In the genomic region with DNA sequence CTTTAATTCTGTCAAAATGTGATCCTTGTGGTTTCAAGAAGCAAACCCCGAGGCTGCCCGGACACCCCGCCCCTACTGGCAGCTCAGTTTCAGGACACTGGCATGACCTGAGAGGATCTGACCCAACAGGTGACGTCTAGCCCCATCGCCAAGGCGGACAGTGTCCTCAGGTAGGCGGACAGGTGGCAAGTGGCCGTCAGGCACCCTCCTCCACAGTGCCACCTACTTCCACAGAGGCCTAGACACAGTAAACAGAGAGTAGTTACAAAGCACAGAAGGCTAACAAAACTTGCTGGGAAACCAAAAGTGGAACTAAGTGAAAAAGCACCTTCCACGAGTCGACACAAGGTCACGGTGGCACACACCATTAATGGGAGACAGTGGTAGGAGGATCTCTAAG, we compare ENCODE assay signal across 17 mouse cellular contexts. TPM values are rescaled to one million over a fixed set of nuclear protein-coding genes. Genes with fewer than 3 reads are reported as not detected.
DNase-seq lines count a peak whose midpoint lies in the region; ATAC-seq and TF ChIP-seq lines count a peak whose summit lies in the region.
"Had no signal": no experiment of that assay in that cellular context is flagged by ENCODE, and none has a peak within 500 bp of the region (broad histone marks: within the 10 kb centered on the region; RNA-seq: fewer than 3 reads in every experiment).

No protein-coding gene starts in this region.

- no peak for TF ChIP-seq CTCF in bone marrow, adult 2 months (IDR thresholded peaks at IDR 0.05; ENCODE audit: control insufficient read depth, insufficient read depth, low read length)
- TF ChIP-seq CTCF in intestine, postnatal 0 days (IDR thresholded peaks at IDR 0.05; ENCODE audit: low read depth): peak; percentile 38
- TF ChIP-seq CTCF in small intestine, adult 2 months (IDR thresholded peaks at IDR 0.05; ENCODE audit: extremely low read depth, insufficient read length, insufficient replicate concordance, low read depth, low read length): peak; percentile 16; the same call in 1 of the 2 replicates
- TF ChIP-seq CTCF in midbrain, postnatal 0 days (IDR thresholded peaks at IDR 0.05): no peak

- whole genome bisulfite sequencing in liver, embryonic 12.5 days (ENCODE audit: insufficient replicate concordance): 68% methylated on average over 11 of the region's 11 CpGs
- 41% methylated on average over 11 of the region's 11 CpGs for WGBS in bone marrow, adult 2 months
- WGBS in intestine, postnatal 0 days: 40% methylated on average over 11 of the region's 11 CpGs
- WGBS in small intestine, adult 2 months: 27% methylated on average over 11 of the region's 11 CpGs
- 93% methylated on average over 11 of the region's 11 CpGs for WGBS in midbrain, postnatal 0 days

- DNase-seq in liver: peak; percentile 2
- DNase-seq in midbrain, postnatal 0 days (ENCODE audit: low spot score): no peak
- DNase-seq in cerebellum, adult 9-11 months: no peak
- no peak for DNase-seq in adrenal gland, postnatal 25 days
- DNase-seq: cerebellum, postnatal 14 days; gastrocnemius, postnatal 25 days; right cerebral cortex, postnatal 4 days had no signal

- no peaks in the 10 kb centered on the region for H3K4me1 ChIP-seq in liver, embryonic 12.5 days
- H3K4me1 ChIP-seq in bone marrow, adult 2 months (ENCODE audit: control insufficient read depth, insufficient read depth, low read length): peaks cover 1% of the 10 kb centered on the region; the same call in 1 of the 2 replicates
- 0 out of 2 replicates have a peak, but pooled peaks cover 6% of the 10 kb centered on the region for H3K4me1 ChIP-seq in intestine, postnatal 0 days (replicated peaks; ENCODE audit: control insufficient read depth, insufficient read depth, low read length)
- H3K4me1 ChIP-seq in small intestine, adult 2 months (ENCODE audit: control insufficient read depth, insufficient read depth, insufficient read length, low read length): peaks cover 29% of the 10 kb centered on the region
- 0 out of 2 replicates have a peak, but pooled peaks cover 4% of the 10 kb centered on the region for H3K4me1 ChIP-seq in midbrain, postnatal 0 days (ENCODE audit: insufficient read depth, low read length)

- TF ChIP-seq POLR2A in bone marrow, adult 2 months (IDR thresholded peaks at IDR 0.05; ENCODE audit: borderline replicate concordance, control insufficient read depth, low read depth, low read length): no peak
- TF ChIP-seq POLR2A in small intestine, adult 2 months (IDR thresholded peaks at IDR 0.05; ENCODE audit: low read depth, low read length): no peak; the same call in 1 of the 2 replicates

- H3K4me3 ChIP-seq in liver, embryonic 12.5 days: no peak overlapping the region
- H3K4me3 ChIP-seq in bone marrow, adult 2 months (replicated peaks; ENCODE audit: control insufficient read depth, low read depth, low read length): peak overlapping the region; percentile 44
- H3K4me3 ChIP-seq in intestine, postnatal 0 days (ENCODE audit: low read depth, low read length): peak overlapping the region; percentile 56
- peak overlapping the region; percentile 78 for H3K4me3 ChIP-seq in small intestine, adult 2 months (ENCODE audit: low read depth, low read length)
- H3K4me3 ChIP-seq in midbrain, postnatal 0 days (ENCODE audit: low read depth, low read length): no peak overlapping the region

- H3K4me2 ChIP-seq in liver, embryonic 12.5 days: no peak overlapping the region
- H3K4me2 ChIP-seq in intestine, postnatal 0 days (replicated peaks; ENCODE audit: low read depth): peak overlapping the region; percentile 76
- H3K4me2 ChIP-seq in midbrain, postnatal 0 days (ENCODE audit: low read depth, low read length, poor library complexity, severe bottlenecking): no peak overlapping the region

- no peak for ATAC-seq in liver, embryonic 12.5 days
- peak; percentile 11; the same call in 1 of the 2 replicates for ATAC-seq in intestine, postnatal 0 days
- ATAC-seq in midbrain, postnatal 0 days (ENCODE audit: low FRiP score): no peak
- ATAC-seq: forebrain, embryonic 14.5 days had no signal

- no peaks in the 10 kb centered on the region for H3K36me3 ChIP-seq in liver, embryonic 12.5 days
- peaks cover 2% of the 10 kb centered on the region for H3K36me3 ChIP-seq in intestine, postnatal 0 days (ENCODE audit: control insufficient read depth, insufficient read depth)
- H3K36me3 ChIP-seq in small intestine, adult 2 months (ENCODE audit: control insufficient read depth, insufficient read depth, low read length): peaks cover 4% of the 10 kb centered on the region; the same call in 1 of the 2 replicates
- no peaks in the 10 kb centered on the region for H3K36me3 ChIP-seq in midbrain, postnatal 0 days (ENCODE audit: insufficient read depth, low read length)

- peaks cover 49% of the 10 kb centered on the region for H3K27me3 ChIP-seq in liver, embryonic 12.5 days (replicated peaks)
- no peaks in the 10 kb centered on the region for H3K27me3 ChIP-seq in intestine, postnatal 0 days (replicated peaks; ENCODE audit: control insufficient read depth, insufficient read depth, low read length)
- H3K27me3 ChIP-seq in small intestine, adult 2 months (ENCODE audit: control insufficient read depth, insufficient read depth, low read length): no peaks in the 10 kb centered on the region
- peaks cover 13% of the 10 kb centered on the region; the same call in 1 of the 2 replicates for H3K27me3 ChIP-seq in midbrain, postnatal 0 days (ENCODE audit: insufficient read depth, low read length)

- no peak overlapping the region for H3K9ac ChIP-seq in liver, embryonic 12.5 days
- H3K9ac ChIP-seq in intestine, postnatal 0 days (ENCODE audit: low read depth, low read length): peak overlapping the region; percentile 32; the same call in 1 of the 2 replicates
- no peak overlapping the region for H3K9ac ChIP-seq in midbrain, postnatal 0 days (replicated peaks; ENCODE audit: low read length, poor library complexity, severe bottlenecking)
- H3K9ac ChIP-seq: liver, embryonic 14.5 days had no signal

- H3K27ac ChIP-seq in liver, embryonic 12.5 days: no peak overlapping the region
- peak overlapping the region; percentile 19; the same call in 1 of the 2 replicates for H3K27ac ChIP-seq in bone marrow, adult 2 months (ENCODE audit: control insufficient read depth, insufficient read depth, low read depth, low read length, poor library complexity)
- H3K27ac ChIP-seq in intestine, postnatal 0 days (ENCODE audit: low read depth, low read length): peak overlapping the region; percentile 83
- H3K27ac ChIP-seq in small intestine, adult 2 months (ENCODE audit: insufficient read depth, low read depth, low read length): peak overlapping the region; percentile 97
- H3K27ac ChIP-seq in midbrain, postnatal 0 days (ENCODE audit: low read depth, low read length): no peak overlapping the region
- H3K27ac ChIP-seq: liver, embryonic 14.5 days had no signal

- H3K9me3 ChIP-seq in liver, embryonic 12.5 days (replicated peaks): no peaks in the 10 kb centered on the region
- no peaks in the 10 kb centered on the region for H3K9me3 ChIP-seq in intestine, postnatal 0 days (ENCODE audit: control insufficient read depth)
- H3K9me3 ChIP-seq in midbrain, postnatal 0 days (ENCODE audit: low read length): no peaks in the 10 kb centered on the region

RNA-seq across cellular contexts. Expression of a gene that starts 1.3 kb away (rescaled TPM):
- not detected in 2 replicates for polyA plus RNA-seq in liver, embryonic 12.5 days (2016; fragmentation: Nextera tagmentation; extraction: Ambion mirVana)
- polyA plus RNA-seq in bone marrow, adult 2 months (2011; ENCODE audit: insufficient read depth, insufficient read length, low replicate concordance, missing spikeins): not detected in 2 replicates
- polyA plus RNA-seq in intestine, postnatal 0 days (2015; fragmentation: Nextera tagmentation; extraction: Ambion mirVana): 48.6 and 56.7 TPM in 2 replicates
- polyA plus RNA-seq in small intestine, adult 2 months (2012; rRNA removed): 11.5 and 20.5 TPM in 2 replicates
- total RNA-seq in midbrain, postnatal 0 days (2014; rRNA removed): not detected in 2 replicates
- 0.15 TPM in 1 of 2 replicates, not detected in the other for polyA plus RNA-seq in midbrain, postnatal 0 days (2015; fragmentation: Nextera tagmentation; extraction: Ambion mirVana)
- total RNA-seq in adrenal gland, postnatal 25 days (2021): not detected in 2 replicates
- polyA plus RNA-seq: brain, embryonic 14.5 days; forebrain, embryonic 14.5 days had no signal

RNA-seq across cellular contexts. Expression of a gene that starts 56.1 kb away (rescaled TPM):
- polyA plus RNA-seq in liver, embryonic 12.5 days (2016; fragmentation: Nextera tagmentation; extraction: Ambion mirVana): not detected in 2 replicates
- 1.1 TPM in 1 of 2 replicates, not detected in the other for polyA plus RNA-seq in bone marrow, adult 2 months (2011; ENCODE audit: insufficient read depth, insufficient read length, low replicate concordance, missing spikeins)
- polyA plus RNA-seq in intestine, postnatal 0 days (2015; fragmentation: Nextera tagmentation; extraction: Ambion mirVana): 0.21 and 0.34 TPM in 2 replicates
- 0.08 TPM in 1 of 2 replicates, not detected in the other for polyA plus RNA-seq in small intestine, adult 2 months (2012; rRNA removed)
- not detected in 2 replicates for total RNA-seq in midbrain, postnatal 0 days (2014; rRNA removed)
- polyA plus RNA-seq in midbrain, postnatal 0 days (2015; fragmentation: Nextera tagmentation; extraction: Ambion mirVana): not detected in 2 replicates
- total RNA-seq in adrenal gland, postnatal 25 days (2021): not detected in 2 replicates
- total RNA-seq: gastrocnemius, postnatal 25 days; heart, postnatal 25 days had no signal
- polyA plus RNA-seq: brain, embryonic 14.5 days; embryonic facial prominence, embryonic 14.5 days; forebrain, embryonic 14.5 days; liver, embryonic 14.5 days; testis, adult 2 months had no signal

Comparison
In these comparisons a context has a peak if more than half of its experiments do, and no peak if none do; other contexts are left out.
1. H3K27ac ChIP-seq: peak in bone marrow, adult 2 months (single experiment), intestine, postnatal 0 days (single experiment) and small intestine, adult 2 months (single experiment); none in liver, embryonic 12.5 days (single experiment) and midbrain, postnatal 0 days (single experiment).
2. H3K4me3 ChIP-seq: peak in bone marrow, adult 2 months (single experiment), intestine, postnatal 0 days (single experiment) and small intestine, adult 2 months (single experiment); none in liver, embryonic 12.5 days (single experiment) and midbrain, postnatal 0 days (single experiment).
3. CTCF ChIP-seq: peak in intestine, postnatal 0 days (single experiment) and small intestine, adult 2 months (single experiment); none in bone marrow, adult 2 months (single experiment) and midbrain, postnatal 0 days (single experiment).
4. RNA of a gene that starts 1.3 kb away (polyA plus RNA-seq): 48.6 to 56.7 TPM in intestine, postnatal 0 days and 11.5 to 20.5 TPM in small intestine, adult 2 months; 0.15 TPM in midbrain, postnatal 0 days, not detected in liver, embryonic 12.5 days and not detected in bone marrow, adult 2 months; every median in the first group is over 10 times any median in the second.